Mouse (Mus musculus) bone marrow, adult 2 months (tissue): Measurements from ENCODE around the gene Rps3a1. TPM values are rescaled to one million over a fixed set of nuclear protein-coding genes. Genes with fewer than 3 reads are reported as not detected.
A peak's percentile ranks its signal among the peaks of the same experiment; 100 is the strongest.

ENCODE experiments used
- H3K27ac ChIP-seq: fragments of 200-500 bp; 2 replicates; pipeline ENCODE4 v1.5.1; 2012; ENCODE audit warnings: low read depth, mild to moderate bottlenecking, control low read depth, inconsistent platforms, low read length; ENCODE audit not compliant: control insufficient read depth, poor library complexity, insufficient read depth
- H3K4me1 ChIP-seq: fragments of 200-500 bp; 2 replicates; pipeline ENCODE4 v1.6.1; 2011; ENCODE audit warnings: low read length; ENCODE audit not compliant: control insufficient read depth, insufficient read depth
- H3K4me3 ChIP-seq: fragments of 200-500 bp; replicated peaks from 2 replicates; pipeline ENCODE3; 2011; ENCODE audit warnings: mild to moderate bottlenecking, low read depth, low read length, control low read depth; ENCODE audit not compliant: control insufficient read depth
- CTCF ChIP-seq: fragments of 200-500 bp; IDR thresholded peaks from 2 replicates; pipeline ENCODE4 v1.5.1; 2011; ENCODE audit warnings: low read length, control low read depth; ENCODE audit not compliant: control insufficient read depth, insufficient read depth
- POLR2A ChIP-seq: fragments of 200-500 bp; IDR thresholded peaks from 2 replicates; pipeline ENCODE4 v1.6.1; 2011; ENCODE audit warnings: low read depth, mild to moderate bottlenecking, control low read depth, low read length, borderline replicate concordance; ENCODE audit not compliant: control insufficient read depth
- WGBS: fragments of 180-500 bp; shearing (Covaris S2); methylation state at CpG from one replicate; pipeline ENCODE4 v1.1.7; 2018; 5-methylcytosine and 5-hydroxymethylcytosine counted together
- polyA plus RNA-seq: library from polyadenylated mRNA; stranded (reverse); fragments of >200 nt; gene quantifications from 2 replicates; pipeline ENCODE4 v1.2.4, GENCODE M21; 2011; ENCODE audit warnings: low replicate concordance; ENCODE audit not compliant: missing spikeins, insufficient read depth, insufficient read length

Rps3a1 gene
- polyA plus RNA-seq, 1 experiment: 1,318 TPM

DNA sequence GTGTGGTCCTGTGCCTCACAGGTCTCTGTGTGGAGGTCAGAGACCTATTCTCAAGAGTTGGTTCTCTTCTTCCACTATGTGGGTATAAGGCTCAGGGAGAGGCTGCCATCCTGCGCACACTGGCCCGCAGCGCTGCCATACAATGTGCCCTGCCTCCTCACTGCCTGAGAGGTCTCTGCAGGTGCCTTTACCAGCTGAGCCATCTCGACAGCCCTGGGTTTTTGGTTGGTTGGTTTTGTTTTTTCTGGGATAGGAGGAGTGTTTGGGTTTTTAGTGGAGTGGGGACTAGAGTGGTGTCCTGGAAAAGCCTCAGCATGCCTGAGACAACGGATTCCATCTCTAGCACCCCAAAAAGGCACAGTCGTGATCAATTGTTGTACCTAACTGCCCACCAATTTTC lies 841 bp upstream of the Rps3a1 start:
- TF ChIP-seq POLR2A (peak; percentile 17; the same call in 1 of the 2 replicates), CTCF (no peak)
- Histone ChIP-seq H3K4me3 (no peak overlapping the region), H3K4me1 (peaks cover 1% of the 10 kb centered on the region), H3K27ac (peak overlapping the region; percentile 75)
- WGBS: 77% methylated on average over 6 of the region's 6 CpGs

DNA sequence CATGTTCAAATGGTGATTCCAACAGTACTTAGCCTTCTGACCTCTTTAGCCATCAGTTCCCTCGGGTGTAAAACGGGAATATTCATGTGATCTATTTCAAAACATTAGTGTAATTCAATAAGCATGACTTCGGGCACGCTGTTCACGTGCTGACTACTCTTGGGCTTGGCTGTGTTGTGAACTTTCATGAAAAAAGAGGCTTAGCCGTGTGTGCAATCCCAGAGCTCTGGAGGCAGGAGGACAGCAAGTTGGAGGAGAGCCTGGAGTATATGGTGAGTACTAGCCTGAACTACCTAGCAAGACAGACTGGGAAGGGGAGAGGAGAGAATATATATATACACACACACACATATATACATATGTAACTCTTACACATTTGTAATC lies 424 bp upstream of the Rps3a1 start:
- Histone ChIP-seq H3K4me1 (peaks cover 1% of the 10 kb centered on the region), H3K4me3 (peak overlapping the region; percentile 35), H3K27ac (peak overlapping the region; percentile 75; the same call in 1 of the 2 replicates)
- 1% methylated on average over 6 of the region's 6 CpGs for WGBS
- TF ChIP-seq CTCF (no peak), POLR2A (no peak)

DNA sequence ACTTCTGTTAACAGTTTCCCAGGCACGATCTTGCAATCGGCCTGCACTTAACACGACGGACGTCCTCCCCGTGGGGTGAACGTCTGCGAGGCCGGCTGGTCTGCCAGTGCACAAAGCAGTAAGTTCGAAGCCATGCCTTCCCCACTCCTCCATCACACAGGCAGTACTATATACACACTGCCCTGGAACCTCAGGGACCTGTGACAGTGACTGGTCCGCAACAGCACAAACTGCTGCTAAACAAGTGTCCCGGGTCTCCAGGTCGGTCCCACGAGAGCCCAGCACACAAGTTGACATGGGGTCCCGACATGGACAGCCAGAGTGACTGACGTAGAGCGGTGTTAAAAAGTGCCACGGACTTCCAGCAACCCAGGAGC lies 628 bp downstream of the Rps3a1 start:
- TF ChIP-seq CTCF: no peak
- TF ChIP-seq POLR2A: no peak
- peak overlapping the region; percentile 68 for H3K27ac ChIP-seq
- peak overlapping the region; percentile 99 for H3K4me3 ChIP-seq
- peaks cover 3% of the 10 kb centered on the region for H3K4me1 ChIP-seq
- WGBS: under 1% methylated on average over 18 of the region's 18 CpGs

DNA sequence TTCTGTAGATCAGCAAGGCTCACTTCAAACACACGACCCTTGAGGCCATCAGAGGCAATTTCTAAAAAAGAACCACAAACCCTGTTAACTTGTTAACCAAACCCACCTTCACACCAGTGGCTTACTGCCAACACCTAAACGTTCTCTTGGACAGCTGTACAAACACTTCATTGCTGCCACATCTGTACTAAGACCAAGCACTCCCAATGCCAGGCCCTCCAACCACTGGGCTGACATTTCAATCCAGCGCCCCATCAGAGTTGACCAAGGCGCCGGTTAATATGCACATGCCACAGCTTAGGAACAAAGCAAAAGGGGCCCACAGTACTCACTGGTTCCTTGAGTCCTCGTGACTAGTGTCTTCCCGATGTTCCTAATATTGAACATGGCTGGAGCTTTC lies 1.1 kb downstream of the Rps3a1 start:
- Histone ChIP-seq H3K4me1 (peaks cover 3% of the 10 kb centered on the region), H3K4me3 (peak overlapping the region; percentile 99), H3K27ac (no peak overlapping the region)
- TF ChIP-seq POLR2A (no peak), CTCF (no peak)
- WGBS: 4% methylated on average over 7 of the region's 7 CpGs

DNA sequence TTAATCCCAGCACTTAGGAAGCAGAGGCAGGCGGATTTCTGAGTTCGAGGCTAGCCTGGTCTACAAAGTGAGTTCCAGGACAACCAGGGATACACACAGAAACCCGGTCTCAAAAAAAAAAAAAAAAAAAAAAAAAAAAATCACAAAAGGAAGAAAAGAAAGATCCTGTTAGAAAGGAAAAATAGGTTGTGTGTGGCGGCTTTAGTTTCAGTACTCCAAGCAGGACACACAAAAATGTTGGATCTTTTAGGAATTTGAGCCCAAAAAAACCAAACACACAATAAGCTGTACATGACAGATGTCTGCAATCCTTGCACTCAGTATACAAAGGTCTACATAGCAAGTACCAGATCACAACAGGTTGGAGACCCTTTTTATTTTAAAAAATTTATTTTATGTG lies 2.8 kb downstream of the Rps3a1 start:
- 86% methylated on average over 4 of the region's 4 CpGs for WGBS
- no peak for TF ChIP-seq CTCF
- TF ChIP-seq POLR2A: no peak

DNA sequence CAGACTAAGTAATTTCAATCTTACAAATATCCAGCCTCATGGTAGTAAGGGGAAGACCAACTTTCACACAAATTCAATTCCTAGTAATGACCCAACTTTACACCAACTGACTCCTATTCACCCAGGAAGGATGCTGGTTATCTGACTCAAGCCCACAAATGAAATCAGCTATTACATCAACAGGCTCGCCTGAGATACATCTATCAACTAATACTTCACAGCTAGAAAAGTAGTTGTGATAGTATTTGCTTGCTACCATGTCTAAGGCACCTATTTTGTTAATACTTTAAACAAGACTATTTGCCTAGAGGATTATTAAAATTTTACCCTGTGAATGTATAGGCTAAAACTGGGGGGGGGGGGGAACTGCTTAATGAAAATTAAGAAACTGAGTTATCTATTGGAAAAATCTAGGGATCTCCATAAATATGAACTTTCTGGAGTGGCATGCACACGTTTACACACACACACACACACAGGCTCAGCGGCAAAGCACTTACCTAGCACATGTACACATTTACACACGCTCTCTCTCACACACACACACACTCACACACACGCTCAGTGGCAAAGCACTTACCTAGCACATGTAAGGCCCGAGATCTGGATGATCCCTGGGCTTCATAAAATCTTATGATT lies 5.4 kb downstream of the Rps3a1 start:
- no peak overlapping the region for H3K27ac ChIP-seq

More for the DNA sequence above, 2.8 kb downstream of the Rps3a1 start:
- H3K4me3 ChIP-seq: no peak overlapping the region
- H3K4me1 ChIP-seq: peaks cover 3% of the 10 kb centered on the region
- no peak overlapping the region for H3K27ac ChIP-seq

DNA sequence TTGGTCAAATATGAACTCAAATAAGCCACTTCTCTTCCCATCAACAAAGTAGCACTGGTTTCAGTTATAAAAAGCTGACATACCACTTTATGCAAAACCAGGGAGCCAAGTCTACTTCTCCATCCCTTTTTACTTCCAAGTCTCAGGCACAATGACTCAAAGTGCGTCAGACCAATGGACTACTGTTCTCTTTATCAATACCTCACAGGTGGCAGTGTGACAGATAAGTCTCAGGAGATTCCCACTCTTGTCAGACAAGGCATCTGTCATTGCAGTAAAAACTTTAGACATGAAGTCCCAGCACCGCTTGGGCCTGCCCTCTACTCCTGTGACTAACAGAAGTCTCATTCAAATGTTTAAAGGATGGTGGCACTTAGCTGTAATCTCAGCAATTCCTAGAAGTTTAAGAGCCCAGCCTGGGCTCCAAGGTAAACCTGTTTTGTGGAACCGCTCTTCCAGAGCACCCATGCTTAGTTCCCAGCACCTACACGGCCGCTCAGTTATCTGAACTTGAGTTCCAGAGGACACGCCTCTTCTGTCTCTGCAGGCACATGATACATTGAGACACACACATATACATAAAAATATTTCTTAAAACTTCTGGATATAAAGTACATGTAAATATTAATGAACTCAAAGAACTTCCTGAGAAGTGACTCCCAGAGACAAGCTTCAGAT lies 6.5 kb downstream of the Rps3a1 start:
- no peak overlapping the region for H3K27ac ChIP-seq
- H3K4me1 ChIP-seq: peaks cover 2% of the 10 kb centered on the region
- no peak overlapping the region for H3K4me3 ChIP-seq
- TF ChIP-seq CTCF (no peak), POLR2A (no peak)
- WGBS: 73% methylated on average over 6 of the region's 6 CpGs

More for the DNA sequence above, 5.4 kb downstream of the Rps3a1 start:
- peaks cover 3% of the 10 kb centered on the region for H3K4me1 ChIP-seq
- no peak overlapping the region for H3K4me3 ChIP-seq
- TF ChIP-seq POLR2A: no peak
- TF ChIP-seq CTCF: no peak
- WGBS: 83% methylated on average over 6 of the region's 6 CpGs

DNA sequence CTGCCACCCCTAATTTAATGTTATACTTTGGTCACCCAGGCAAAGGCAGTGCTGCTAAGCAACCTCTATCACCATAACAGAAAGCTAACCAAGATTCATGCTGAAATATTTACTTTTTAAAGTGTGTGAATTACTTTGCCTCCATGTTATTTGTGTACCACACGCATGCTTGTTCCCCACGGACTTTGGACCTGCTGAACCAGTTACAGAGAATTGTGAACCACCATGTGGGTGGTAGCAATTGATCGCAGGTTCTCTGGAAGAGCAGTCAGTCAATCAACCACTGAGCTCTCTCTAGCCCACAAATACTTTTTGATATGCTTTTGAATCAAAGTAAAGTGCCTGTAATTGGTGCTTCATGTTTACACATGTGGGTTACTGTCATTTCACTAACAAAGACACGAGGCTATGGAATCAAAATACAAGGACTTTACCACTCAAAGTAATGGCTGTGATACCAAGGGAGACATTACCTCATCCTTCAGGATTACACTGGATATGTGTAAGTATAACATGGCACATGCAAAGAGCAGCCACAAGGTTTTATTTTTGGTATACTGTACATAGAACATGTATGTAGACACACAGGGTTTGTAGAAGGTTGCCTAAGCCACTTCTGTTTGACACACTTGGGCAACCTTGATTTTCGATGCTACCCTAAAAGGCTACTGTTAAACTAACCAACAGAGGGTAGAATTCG lies 7.4 kb downstream of the Rps3a1 start:
- Histone ChIP-seq H3K4me3 (no peak overlapping the region), H3K4me1 (peaks cover 1% of the 10 kb centered on the region; the same call in 1 of the 2 replicates), H3K27ac (no peak overlapping the region)
- TF ChIP-seq POLR2A (no peak), CTCF (no peak)
- 91% methylated on average over 6 of the region's 6 CpGs for WGBS
